Mouse (Mus musculus) common myeloid progenitor, adult 5-6 weeks (primary cell): ENCODE data around the gene a. TPM values are rescaled to one million over a fixed set of nuclear protein-coding genes. Genes with fewer than 3 reads are reported as not detected.

Experiments
- ATAC-seq: replicated peaks from 2 replicates; pipeline ENCODE4 v1.8.0; 2016; ENCODE audit warnings: low read depth, mild to moderate bottlenecking, moderate TSS enrichment, inconsistent platforms; ENCODE audit not compliant: poor library complexity, severe bottlenecking
- total RNA-seq: library from RNA; stranded (forward); fragments of 200-1000, 187-1606 nt; gene quantifications from 2 replicates; pipeline ENCODE4 v1.2.3, GENCODE M21; 2017

Gene a
- total RNA-seq, 1 experiment from 2014 or later, result not detected

DNA sequence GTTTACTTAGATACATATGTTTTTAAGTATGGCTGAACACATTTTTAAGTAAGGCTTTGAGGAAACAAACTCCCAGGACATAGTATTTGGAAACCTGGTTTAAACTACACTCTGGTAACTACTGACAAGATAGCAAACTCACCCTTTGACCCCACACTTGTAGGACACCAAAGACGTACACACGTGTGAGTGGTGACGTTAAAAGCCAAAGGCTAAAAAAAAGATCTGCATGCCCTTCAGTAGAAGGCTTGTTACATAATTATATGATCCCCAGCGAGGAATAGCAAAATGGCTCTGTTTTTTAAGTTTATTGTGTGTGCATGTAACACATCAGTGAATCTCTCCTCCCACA, 289.0 kb downstream of the a start:
- ATAC-seq, result no peak

GRCm38 (mm10) chr2:155081056-155081455, 289.9 kb downstream of the a start:
- ATAC-seq, result no peak

- peak; percentile 96 for ATAC-seq
These were observed 291.1 kb downstream of the a start for GRCm38 (mm10) chr2:155082121-155082803.

GRCm38 (mm10) chr2:155084546-155084945, 293.3 kb downstream of the a start:
- no peak for ATAC-seq

DNA sequence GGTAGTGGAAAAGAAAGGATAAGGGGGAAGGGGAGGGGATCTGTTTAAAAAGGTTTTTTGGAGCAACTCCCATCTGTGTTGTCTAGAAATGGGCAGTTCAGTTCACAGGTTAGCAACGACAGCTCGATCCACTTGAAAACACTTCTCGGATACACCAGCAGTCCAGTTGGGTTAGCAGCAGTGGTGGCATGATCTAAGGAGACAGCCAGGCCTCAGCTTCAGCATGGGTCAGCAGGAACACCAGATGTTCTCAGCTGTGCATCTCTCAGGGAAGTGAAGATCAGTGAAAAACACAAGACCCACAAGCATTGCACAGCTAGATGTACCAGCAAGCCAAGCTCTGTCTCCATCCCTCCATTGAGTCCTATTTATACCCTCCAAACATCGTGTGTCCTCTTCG, 295.1 kb downstream of the a start:
- no peak for ATAC-seq

DNA sequence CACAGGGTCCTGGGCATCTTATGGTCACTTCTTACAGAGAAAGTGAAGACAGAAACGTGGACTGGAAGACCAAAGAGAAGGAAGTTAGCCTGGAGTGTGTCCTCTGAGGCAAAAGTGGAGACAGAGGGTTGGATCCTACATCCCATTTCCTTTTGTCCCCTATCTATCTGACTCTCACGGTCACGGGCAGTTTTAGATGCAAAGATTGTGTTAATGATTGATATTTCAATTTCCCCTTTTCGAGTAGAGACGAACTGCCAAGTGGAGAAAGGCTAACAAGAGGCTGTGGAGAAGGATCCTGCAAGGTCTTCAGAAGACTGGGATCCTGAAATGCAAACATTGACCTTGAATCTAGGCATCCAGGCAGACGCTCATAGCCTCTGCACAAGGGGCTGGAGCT, 297.1 kb downstream of the a start:
- no peak for ATAC-seq

GRCm38 (mm10) chr2:155090909-155091742, 299.9 kb downstream of the a start:
- peak; percentile 89 for ATAC-seq

- ATAC-seq, result no peak
These were observed 300.5 kb downstream of the a start for GRCm38 (mm10) chr2:155091743-155092075.

GRCm38 (mm10) chr2:155093418-155093817, 302.2 kb downstream of the a start:
- ATAC-seq, result peak; percentile 59

- peak; percentile 71 for ATAC-seq
These were observed 307.6 kb downstream of the a start for GRCm38 (mm10) chr2:155098720-155099380.

GRCm38 (mm10) chr2:155099421-155099820, 308.2 kb downstream of the a start:
- no peak for ATAC-seq

DNA sequence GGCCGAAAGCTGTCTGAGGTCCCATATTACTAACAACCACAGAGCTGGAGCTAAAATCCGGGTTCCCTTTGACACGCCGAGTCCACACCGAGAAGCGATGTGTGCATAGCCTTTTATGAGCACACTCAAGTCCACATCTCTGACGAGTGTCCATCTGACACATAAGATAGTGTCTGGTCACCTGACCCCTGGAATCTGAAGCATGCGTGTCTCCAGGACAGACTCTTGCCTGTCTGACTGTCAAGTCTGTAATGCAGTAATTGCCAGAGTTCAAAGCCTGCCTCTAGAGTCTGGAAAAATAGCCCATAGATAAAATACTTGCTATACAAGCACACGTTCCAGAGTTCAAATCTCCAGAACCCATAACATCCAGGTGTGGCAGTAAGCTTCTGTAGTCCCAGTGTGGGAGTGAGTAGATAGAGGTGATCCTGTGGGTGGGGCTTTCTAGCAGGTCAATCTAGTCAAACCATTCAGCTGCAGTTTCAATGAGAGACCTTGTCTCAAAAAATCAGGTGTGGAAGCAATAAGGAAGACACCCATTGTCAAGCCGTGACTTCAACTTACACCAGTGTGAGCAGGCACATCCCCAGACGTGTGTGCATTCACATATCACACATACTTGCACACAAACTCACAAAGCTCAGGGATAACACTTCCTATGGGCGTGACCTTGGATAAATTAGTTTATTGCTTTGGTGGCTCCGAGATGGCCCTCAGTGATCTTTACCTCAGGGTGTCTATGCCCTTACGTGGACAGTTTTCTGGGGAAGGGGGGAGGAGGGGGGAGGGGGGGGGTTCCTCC, 309.0 kb downstream of the a start:
- no peak for ATAC-seq

Other genes with a start within 250 kb of the a start
- gene 1700003F12Rik, start 244.3 kb upstream of the a start, total RNA-seq, result not detected in 2 replicates
- not detected in 2 replicates for gene Actl10, start 239.6 kb upstream of the a start, total RNA-seq
- 0.15 and 0.64 TPM in 2 replicates for gene Necab3, start 232.5 kb upstream of the a start, total RNA-seq
- 11.1 and 13.2 TPM in 2 replicates for gene E2f1, start 221.5 kb upstream of the a start, total RNA-seq
- 14.2 and 18.2 TPM in 2 replicates for gene Pxmp4, start 187.7 kb upstream of the a start, total RNA-seq
- 0.34 and 0.87 TPM in 2 replicates for gene Zfp341, start 178.1 kb upstream of the a start, total RNA-seq
- gene 4930519P11Rik, start 178.0 kb upstream of the a start, total RNA-seq, result not detected in 2 replicates
- gene Chmp4b, start 139.7 kb upstream of the a start, total RNA-seq, result 99.8 and 109 TPM in 2 replicates
- gene Gm14214, start 21.4 kb upstream of the a start, total RNA-seq, result not detected in 2 replicates
- gene Raly, start 306 bp upstream of the a start, total RNA-seq, result 196 and 236 TPM in 2 replicates
- gene Eif2s2, start 101.5 kb downstream of the a start, total RNA-seq, result 222 and 224 TPM in 2 replicates
- not detected in 2 replicates for gene Gm14226, start 226.9 kb downstream of the a start, total RNA-seq